Comparison of ENCODE assay signal across 45 mouse cellular contexts in genomic region chr10:52430953-52431352, GRCm38 (mm10). TPM values are rescaled to one million over a fixed set of nuclear protein-coding genes. Genes with fewer than 3 reads are reported as not detected.
"Had no signal": no experiment of that assay in that cellular context is flagged by ENCODE, and none has a peak within 500 bp of the region (broad histone marks: within the 10 kb centered on the region; RNA-seq: fewer than 3 reads in every experiment).

No protein-coding gene starts in this region.

- ATAC-seq: hindbrain, embryonic 16.5 days; hindbrain, postnatal 0 days; inflammation-experienced regulatory T-cells, adult 6 months; intestine, embryonic 15.5 days; intestine, embryonic 16.5 days; intestine, postnatal 0 days had no signal

- H3K4me2 ChIP-seq: heart, embryonic 11.5 days; heart, embryonic 12.5 days; heart, embryonic 13.5 days; heart, embryonic 15.5 days; hindbrain, embryonic 12.5 days; hindbrain, embryonic 13.5 days; hindbrain, embryonic 14.5 days; hindbrain, embryonic 15.5 days; intestine, embryonic 15.5 days had no signal

- H3K9me3 ChIP-seq: heart, embryonic 10.5 days; heart, embryonic 12.5 days; heart, embryonic 13.5 days; heart, embryonic 15.5 days; hindbrain, embryonic 10.5 days; hindbrain, embryonic 12.5 days; hindbrain, embryonic 13.5 days; hindbrain, embryonic 15.5 days; intestine, embryonic 15.5 days had no signal

- H3K4me3 ChIP-seq: heart, embryonic 10.5 days; heart, embryonic 12.5 days; heart, embryonic 13.5 days; heart, embryonic 15.5 days; hindbrain, embryonic 10.5 days; hindbrain, embryonic 12.5 days; hindbrain, embryonic 13.5 days; hindbrain, embryonic 15.5 days; intestine, embryonic 15.5 days; layer of hippocampus, adult 2 months; left cerebral cortex, adult 2 months had no signal

- H3K9ac ChIP-seq: heart, embryonic 12.5 days; heart, embryonic 13.5 days; heart, embryonic 15.5 days; hindbrain, embryonic 12.5 days; hindbrain, embryonic 13.5 days; hindbrain, embryonic 14.5 days; hindbrain, embryonic 15.5 days; intestine, embryonic 15.5 days had no signal

- H3K27me3 ChIP-seq: heart, embryonic 12.5 days; heart, embryonic 13.5 days; heart, embryonic 15.5 days; hindbrain, embryonic 12.5 days; hindbrain, embryonic 13.5 days; hindbrain, embryonic 15.5 days; intestine, embryonic 15.5 days had no signal

- H3K27ac ChIP-seq: heart, embryonic 10.5 days; heart, embryonic 13.5 days; heart, embryonic 15.5 days; hindbrain, embryonic 10.5 days; hindbrain, embryonic 12.5 days; hindbrain, embryonic 13.5 days; hindbrain, embryonic 14.5 days; hindbrain, embryonic 15.5 days; hindbrain, postnatal 0 days; intestine, embryonic 15.5 days; kidney, postnatal 0 days; layer of hippocampus, adult 2 months; left cerebral cortex, adult 2 months had no signal

- DNase-seq: heart, postnatal 10 days; heart, postnatal 14 days; heart, postnatal 4 days; kidney, adult 11 months; kidney, adult 18-20 months; kidney, adult 8-10 months; kidney, postnatal 10 days; kidney, postnatal 14 days; kidney, postnatal 25 days; layer of hippocampus, adult 9-11 months; layer of hippocampus, postnatal 36 days had no signal

- H3K4me1 ChIP-seq: heart, embryonic 10.5 days; hindbrain, embryonic 12.5 days had no signal

RNA-seq across cellular contexts. Expression of gene Nepn, which starts 42.2 kb away (rescaled TPM):
- total RNA-seq: heart, postnatal 10 days; hematopoietic stem cell, adult 5-6 weeks; hindbrain, postnatal 0 days; layer of hippocampus, adult 18-20 months; layer of hippocampus, adult 2 months; layer of hippocampus, adult 8-10 months; layer of hippocampus, postnatal 10 days; layer of hippocampus, postnatal 14 days; layer of hippocampus, postnatal 25 days; layer of hippocampus, postnatal 36 days; left cerebral cortex, adult 18-20 months; left cerebral cortex, adult 2 months; left cerebral cortex, adult 8-10 months; left cerebral cortex, postnatal 10 days had no signal
- polyA plus RNA-seq: heart, embryonic 12.5 days; heart, embryonic 13.5 days; heart, embryonic 14.5 days; heart, embryonic 15.5 days; heart, embryonic 16.5 days; heart, postnatal 0 days; hindbrain, embryonic 10.5 days; hindbrain, embryonic 11.5 days; hindbrain, embryonic 12.5 days; hindbrain, embryonic 13.5 days; hindbrain, embryonic 14.5 days; hindbrain, embryonic 15.5 days; hindbrain, embryonic 16.5 days; hindbrain, postnatal 0 days; inflammation-experienced regulatory T-cells, adult 6 months; kidney, embryonic 14.5 days; large intestine, adult 2 months had no signal
